Mouse (Mus musculus) left cerebral cortex, adult 11 months (tissue): ENCODE results near the gene Dnajc22.

Source experiments
- DNase-seq: peaks from one replicate; pipeline ENCODE4 v3.0.0; 2022; ENCODE audit warnings: low spot score

Gene Dnajc22

DNA sequence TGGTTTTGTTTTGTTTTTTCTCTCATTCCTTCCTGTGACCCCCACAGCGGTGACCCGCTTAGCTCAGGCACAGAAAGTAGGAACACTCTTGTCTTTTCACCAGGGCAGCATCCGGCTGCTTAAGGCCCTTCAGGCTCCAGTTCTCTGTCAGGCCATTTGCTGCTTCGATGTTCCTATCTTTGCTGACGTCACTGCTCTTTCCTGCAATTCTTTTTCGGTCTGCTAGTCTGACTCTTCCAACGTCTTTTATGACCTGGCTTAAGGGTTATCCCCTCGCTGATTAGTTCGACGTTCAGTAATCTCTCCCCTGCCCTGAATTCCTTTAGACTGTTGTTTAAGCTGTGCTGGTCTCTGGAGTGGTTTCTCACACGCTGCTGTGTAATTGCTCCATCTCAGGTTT, 23.6 kb downstream of the Dnajc22 start:
- DNase-seq = no peak

DNA sequence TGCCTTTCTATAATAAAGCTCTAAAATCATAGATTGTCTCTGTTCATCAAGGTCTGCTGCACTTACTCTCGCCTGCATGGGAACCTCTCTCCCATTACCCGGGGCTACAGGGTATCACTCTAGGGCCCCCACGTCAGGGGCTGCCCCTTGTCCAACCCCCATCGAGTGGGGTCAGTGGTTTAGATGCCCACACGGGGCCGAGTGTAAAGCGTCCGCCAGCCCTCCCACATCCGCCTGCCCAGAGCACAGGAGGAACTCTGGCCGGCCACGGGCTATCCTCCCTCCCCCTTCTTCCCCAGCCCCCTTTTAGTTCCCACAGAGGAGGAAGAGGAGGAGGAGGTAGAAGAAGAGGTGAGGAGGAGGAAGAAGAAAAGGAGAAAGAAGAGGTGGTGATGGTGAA, 27.8 kb downstream of the Dnajc22 start:
- DNase-seq = no peak

DNA sequence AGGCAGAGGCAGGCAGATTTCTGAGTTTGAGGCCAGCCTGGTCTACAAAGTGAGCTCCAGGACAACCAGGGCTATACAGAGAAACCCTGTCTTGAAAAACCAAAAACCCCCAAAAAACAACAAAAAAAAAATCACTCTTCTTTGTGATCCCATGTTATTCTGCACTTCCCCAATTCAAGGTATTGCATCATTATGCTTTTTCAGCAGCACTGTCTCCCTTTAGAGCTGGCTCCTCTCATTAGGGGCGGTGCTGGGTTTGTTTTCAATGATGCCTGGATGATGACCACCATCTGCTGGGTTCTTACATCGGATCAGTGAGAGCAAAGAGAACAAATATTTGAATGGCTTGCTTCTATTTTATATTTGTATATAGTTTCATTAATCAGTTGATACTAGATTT, 29.7 kb downstream of the Dnajc22 start:
- DNase-seq = no peak

DNA sequence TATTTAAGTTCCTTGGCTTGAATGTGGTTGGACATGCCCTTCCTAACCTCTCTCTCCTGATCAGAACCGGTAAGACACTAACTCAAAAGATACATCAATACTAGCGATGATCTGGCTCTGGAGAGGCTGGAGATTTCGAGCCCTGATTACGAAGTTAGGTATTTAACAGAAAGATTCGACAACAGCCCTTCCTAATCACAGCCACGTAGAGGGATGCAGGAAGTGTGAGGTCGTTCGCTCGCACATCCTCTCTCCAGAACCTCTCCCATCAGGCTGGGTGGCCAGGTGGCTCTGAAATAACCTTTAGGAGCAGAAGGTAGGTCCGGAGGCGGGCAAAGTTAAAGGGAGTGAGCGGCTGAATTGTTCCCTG, 32.7 kb downstream of the Dnajc22 start, which contains the start of gene Spats2:
Gene Spats2, plus strand, starts transcription at position 206 of the 370 bp plus-strand sequence.
- DNase-seq = no peak

DNA sequence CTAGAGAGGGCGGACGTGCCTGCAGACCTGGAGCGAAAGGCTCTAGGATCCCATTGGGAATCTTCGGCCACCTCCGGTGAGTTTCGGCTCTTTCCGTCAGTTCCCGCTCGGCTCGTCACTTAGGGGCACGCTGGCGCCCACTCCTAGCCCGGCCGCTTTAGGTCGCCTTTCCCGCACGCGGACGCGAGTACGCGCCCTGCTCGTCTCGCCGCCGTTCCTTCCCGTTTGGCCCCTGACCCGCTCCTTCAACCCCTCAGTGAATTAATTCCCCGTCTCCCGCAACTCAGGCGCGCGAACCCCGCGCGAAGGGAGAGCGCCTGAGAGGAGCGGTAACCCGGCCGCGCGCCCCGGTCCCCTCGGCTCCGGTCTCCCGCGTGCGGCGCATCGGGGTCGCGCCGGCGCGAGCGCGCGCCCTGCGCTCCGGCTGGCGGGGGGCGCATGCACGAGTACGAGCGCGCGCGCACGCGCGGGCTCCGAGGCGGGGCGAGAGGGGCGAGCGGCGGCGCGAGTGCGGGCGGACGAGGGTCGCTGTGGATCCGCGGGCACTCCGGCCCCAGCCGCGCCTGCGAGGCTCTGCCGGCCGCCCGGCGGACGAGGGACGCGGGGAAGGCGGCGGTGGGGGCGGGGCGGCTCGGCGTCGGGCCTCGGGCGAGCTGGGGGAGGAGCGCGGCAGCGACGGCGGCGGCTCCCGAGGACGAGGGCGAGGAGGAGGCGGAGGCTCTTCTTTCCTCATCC, 33.3 kb downstream of the Dnajc22 start:
- DNase-seq = peak; percentile 75

DNA sequence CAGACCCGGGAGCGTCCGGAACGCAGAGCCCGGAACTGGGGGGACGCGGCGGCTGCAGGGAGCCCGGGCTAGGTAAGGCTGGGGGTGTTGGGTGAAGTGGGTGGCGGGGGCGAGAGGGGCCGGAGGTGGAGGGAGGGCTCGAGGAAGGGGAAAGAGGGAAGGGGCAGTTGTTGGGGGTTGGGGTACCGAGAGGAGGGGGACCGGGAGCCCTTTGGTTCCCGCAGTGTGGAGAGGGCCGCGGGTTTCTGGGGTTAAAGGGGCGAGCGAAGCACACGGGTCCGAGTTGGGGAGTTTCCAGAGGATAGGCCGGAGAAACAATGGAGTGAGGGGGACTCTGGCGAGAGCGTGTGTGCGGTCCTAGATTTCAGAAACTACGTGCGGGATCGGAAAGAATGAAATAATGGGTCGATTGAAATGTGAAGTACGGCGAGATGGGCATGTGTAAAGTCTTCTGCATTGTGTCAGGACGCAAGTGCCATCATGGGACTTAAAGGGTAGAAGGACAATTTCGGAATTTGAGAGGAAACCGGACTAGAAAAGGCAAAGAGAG, 33.9 kb downstream of the Dnajc22 start:
- DNase-seq = no peak

DNA sequence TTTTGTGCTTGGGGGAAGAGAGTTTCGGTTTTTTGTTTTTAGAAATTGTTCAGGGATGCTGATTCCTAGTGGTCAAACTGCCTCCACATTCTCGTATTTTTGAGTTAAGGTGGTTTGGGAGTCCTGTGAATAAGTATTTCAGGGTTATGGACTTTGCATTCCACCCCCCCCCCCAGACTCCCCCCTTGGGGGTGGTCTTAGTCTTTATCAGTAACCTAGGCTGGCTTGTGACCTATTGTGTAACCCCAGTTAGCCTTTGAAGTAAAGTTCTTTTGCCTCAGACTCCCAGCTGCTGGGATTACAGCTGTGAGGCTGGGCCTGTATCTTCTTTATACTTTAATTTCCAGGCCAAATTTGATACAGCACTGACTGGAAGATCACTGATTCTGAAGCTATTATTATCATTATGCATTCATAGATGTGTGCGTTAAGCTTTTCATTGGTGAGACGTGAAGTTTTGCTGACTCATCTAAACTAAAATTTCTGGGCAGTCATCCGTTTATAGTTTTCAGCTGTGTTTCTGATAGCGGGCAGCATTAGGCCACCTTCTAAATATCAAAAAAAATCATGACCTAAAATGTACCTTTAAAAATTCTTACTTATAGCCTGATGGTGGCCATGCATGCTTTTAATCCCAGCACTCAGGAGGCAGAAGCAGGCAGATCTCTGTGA, 35.0 kb downstream of the Dnajc22 start:
- DNase-seq = no peak

DNA sequence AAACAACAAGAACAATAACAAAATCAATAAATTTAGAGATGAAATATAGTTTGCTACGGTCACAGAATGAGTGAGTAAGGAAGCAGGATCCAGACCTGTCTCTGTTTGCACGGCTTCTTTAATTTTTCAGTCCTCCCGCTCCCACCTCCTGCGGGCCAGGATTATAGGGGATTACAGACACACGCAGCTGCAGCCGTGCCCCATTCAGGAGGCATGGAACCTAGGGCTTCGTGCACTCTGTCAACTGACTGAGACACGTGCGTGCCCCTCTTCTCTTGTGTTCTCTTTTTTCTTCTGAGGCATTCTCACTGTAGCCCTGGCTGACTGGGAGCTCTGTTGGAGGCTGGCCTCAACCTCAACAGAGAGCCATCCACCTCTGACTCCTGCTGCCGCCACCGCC, 36.5 kb downstream of the Dnajc22 start:
- DNase-seq = no peak

DNA sequence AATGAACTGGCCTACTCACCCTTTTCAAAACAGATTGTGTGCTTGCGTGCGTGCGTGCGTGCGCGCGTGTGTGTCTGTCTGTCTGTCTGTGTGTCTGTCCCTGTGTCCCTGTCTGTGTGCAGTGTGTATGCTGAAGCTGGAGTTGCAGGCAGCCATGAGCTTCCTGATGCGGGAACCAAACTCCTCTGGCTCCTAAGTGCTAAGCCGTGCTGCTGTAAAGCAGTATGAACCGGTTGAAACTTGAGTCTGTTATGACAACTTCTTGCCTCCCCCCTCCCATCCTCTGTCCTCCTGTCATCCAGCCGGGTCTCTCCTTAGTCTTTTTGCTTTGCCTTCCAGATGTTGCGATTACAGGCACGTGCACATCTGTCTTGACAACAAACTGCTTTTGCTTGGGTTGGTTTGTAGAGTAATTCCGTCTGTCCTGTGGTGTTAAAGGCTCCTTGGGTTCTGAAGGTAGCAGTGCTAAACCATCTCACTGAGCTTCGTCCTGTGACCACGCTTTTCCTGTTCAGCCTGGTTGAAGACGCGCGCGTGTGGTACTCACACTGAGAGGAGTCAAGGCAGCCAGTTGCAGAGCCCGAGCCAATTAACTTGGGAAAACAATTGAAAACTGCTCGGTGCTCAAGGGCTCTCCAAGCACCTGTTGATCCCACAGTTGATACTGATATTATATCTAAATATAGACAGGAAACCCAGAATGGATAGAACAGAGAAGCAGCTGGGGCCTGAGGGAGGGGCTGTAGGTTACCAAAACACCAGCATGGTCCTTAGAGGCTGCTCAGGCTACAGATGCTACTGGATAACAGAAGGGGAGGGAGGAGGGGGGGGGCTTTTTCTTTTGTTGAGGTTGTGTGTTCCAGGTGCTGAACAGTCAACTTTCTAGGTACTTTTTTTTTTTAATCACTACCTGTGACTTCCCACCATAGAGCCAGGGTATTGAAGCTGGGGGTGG, 37.3 kb downstream of the Dnajc22 start:
- DNase-seq = no peak

DNA sequence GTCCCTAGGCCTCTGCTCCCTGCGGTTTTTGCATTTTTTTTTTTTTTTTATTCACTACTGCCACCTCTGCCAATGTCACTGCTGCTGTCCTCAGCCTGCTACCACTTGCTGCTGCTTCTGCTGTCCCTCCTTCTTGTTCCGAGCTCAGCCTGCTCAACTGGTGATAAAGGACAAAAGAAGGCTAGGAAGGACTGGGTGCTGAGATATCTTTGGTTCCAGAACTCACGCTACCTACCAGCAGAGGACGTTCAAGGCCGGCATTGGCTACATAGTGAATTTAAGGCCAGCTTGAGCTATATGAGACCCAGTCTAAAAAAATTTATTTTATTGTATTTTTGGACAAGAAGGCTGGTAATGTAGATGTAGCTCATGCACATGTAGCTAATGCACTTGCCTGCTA, 45.4 kb downstream of the Dnajc22 start:
- DNase-seq = no peak

DNA sequence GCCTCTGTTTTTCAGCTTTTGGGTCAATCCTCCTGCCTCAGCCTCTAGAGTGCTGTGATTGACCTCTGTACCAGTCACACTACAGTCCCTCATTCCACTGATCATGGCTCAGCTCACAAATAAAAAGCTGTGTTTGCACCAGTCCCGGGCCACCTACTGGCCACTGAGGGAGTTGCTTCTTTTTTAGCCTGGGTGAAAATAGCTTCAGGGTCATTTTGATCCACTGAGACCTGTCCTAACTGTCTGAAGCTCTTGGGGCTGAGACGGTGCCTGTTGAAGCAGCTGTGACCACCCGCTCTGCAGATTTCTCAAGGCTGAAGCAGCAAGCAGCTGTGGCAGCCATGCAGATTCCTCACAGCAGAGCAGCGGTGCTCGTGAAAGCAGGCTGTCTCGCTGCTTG, 46.7 kb downstream of the Dnajc22 start:
- DNase-seq = no peak

DNA sequence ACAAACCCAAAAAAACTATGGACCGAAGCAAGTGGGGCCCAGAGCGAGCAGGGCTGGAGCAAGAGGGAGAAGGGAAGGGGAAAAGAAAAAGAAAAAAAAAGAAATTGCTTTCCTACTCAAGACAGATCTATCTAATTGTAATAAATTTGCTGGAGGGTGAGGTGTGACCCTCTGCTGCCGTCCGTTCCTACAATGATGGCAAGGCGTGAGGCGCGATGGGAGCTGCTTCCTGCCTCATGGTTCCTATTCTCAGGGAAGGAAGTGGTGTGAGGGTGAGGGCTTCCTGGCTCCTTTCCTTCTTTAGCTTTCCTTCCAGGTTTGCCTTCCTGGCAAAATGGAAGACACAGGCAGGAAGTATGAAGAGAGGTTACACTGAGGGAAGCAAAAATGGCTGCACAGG, 57.5 kb downstream of the Dnajc22 start:
- DNase-seq = no peak

DNA sequence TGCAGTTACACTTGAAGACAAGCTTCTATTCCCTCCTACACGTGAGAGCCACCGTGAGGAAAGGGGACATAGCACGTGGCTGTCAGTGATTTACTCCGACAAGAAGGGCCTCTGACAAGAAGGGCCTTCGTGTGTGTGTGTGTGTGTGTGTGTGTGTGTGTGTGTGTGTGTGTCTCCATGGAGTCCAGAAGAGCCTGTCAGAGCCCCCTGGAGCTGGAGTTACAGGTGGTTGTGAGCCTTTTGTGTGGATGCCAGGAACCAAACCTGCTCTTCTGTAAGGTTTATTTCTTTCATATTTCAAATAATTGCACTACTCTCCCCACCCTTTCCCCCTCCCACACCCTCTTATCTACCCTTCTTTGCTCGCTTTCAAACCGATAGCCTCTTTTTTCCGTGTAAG, 58.4 kb downstream of the Dnajc22 start:
- no peak for DNase-seq

DNA sequence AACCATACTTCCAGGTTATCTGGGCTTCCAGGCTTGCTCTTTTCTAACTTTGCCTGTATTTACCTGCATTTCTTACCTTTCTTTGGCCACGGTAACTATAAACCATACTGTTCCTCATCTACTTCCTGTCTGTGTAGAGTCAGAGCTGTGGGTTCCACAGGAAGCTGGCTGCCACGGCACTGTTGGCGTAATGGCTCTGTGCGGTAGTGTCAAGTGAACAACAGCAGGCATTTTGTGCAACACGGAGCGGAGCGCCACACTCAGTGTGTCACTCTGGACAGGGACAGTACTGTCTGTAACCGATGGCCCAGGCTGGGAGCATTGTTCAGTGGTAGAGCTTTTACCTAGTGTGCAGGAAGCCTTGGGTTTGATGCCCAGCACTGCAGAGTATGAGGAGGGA, 60.5 kb downstream of the Dnajc22 start:
- no peak for DNase-seq
